Mouse (Mus musculus): Measurements from ENCODE around the gene Ugt1a6b. TPM values are rescaled to one million over a fixed set of nuclear protein-coding genes. Genes with fewer than 3 reads are reported as not detected.
A peak's percentile ranks its signal among the peaks of the same experiment; 100 is the strongest.
"Not testable (repeated sequence)": the region's sequence is repeated elsewhere in the genome, so short reads cannot be mapped to it uniquely, and the experiment has no call there.

Ugt1a6b gene
- polyA plus RNA-seq, 1 experiment, result 0.13 TPM

GRCm38 (mm10) chr1:88129091-88129490 is 26.0 kb downstream of the Ugt1a6b start:
- H3K27ac ChIP-seq (ENCODE audit: insufficient read depth, low read length); H3K4me3 ChIP-seq (ENCODE audit: insufficient read depth, low read length); H3K4me1 ChIP-seq (ENCODE audit: control insufficient read depth, insufficient read depth, low read length): not testable (repeated sequence)

- H3K4me3 ChIP-seq (ENCODE audit: insufficient read depth, low read length); H3K27ac ChIP-seq (ENCODE audit: insufficient read depth, low read length); H3K4me1 ChIP-seq (ENCODE audit: control insufficient read depth, insufficient read depth, low read length): not testable (repeated sequence)
Observed at GRCm38 (mm10) chr1:88130223-88130622, 27.2 kb downstream of the Ugt1a6b start.

- H3K27ac ChIP-seq (ENCODE audit: insufficient read depth, low read length), result no peak overlapping the region
Observed at GRCm38 (mm10) chr1:88133908-88134456, 30.9 kb downstream of the Ugt1a6b start.

GRCm38 (mm10) chr1:88134457-88135011 is 31.5 kb downstream of the Ugt1a6b start, which contains the start of gene Ugt1a6a:
Gene Ugt1a6a (plus strand): TSS chr1:88134809.
- not testable (repeated sequence) for H3K27ac ChIP-seq (ENCODE audit: insufficient read depth, low read length); H3K4me1 ChIP-seq (ENCODE audit: control insufficient read depth, insufficient read depth, low read length); H3K4me3 ChIP-seq (ENCODE audit: insufficient read depth, low read length)

More at GRCm38 (mm10) chr1:88133908-88134456, 30.9 kb downstream of the Ugt1a6b start:
- TF ChIP-seq CTCF (IDR thresholded peaks at IDR 0.05; ENCODE audit: extremely low read depth, insufficient read depth, low read length) (no peak), POLR2A (IDR thresholded peaks at IDR 0.05; ENCODE audit: extremely low read depth, insufficient read depth, low read length) (no peak)
- H3K4me3 ChIP-seq (ENCODE audit: insufficient read depth, low read length), result no peak overlapping the region
- H3K4me1 ChIP-seq (ENCODE audit: control insufficient read depth, insufficient read depth, low read length), result no peaks in the 10 kb centered on the region

- H3K4me1 ChIP-seq (ENCODE audit: control insufficient read depth, insufficient read depth, low read length); H3K4me3 ChIP-seq (ENCODE audit: insufficient read depth, low read length); H3K27ac ChIP-seq (ENCODE audit: insufficient read depth, low read length): not testable (repeated sequence)
Observed at GRCm38 (mm10) chr1:88135229-88135904, 32.3 kb downstream of the Ugt1a6b start.

GRCm38 (mm10) chr1:88136646-88137045 is 33.6 kb downstream of the Ugt1a6b start:
- Histone ChIP-seq H3K4me3 (ENCODE audit: insufficient read depth, low read length) (no peak overlapping the region), H3K27ac (ENCODE audit: insufficient read depth, low read length) (no peak overlapping the region), H3K4me1 (ENCODE audit: control insufficient read depth, insufficient read depth, low read length) (no peaks in the 10 kb centered on the region)
- TF ChIP-seq POLR2A (IDR thresholded peaks at IDR 0.05; ENCODE audit: extremely low read depth, insufficient read depth, low read length), result no peak

GRCm38 (mm10) chr1:88137264-88137663 is 34.2 kb downstream of the Ugt1a6b start:
- Histone ChIP-seq H3K27ac (ENCODE audit: insufficient read depth, low read length) (no peak overlapping the region), H3K4me3 (ENCODE audit: insufficient read depth, low read length) (no peak overlapping the region), H3K4me1 (ENCODE audit: control insufficient read depth, insufficient read depth, low read length) (no peaks in the 10 kb centered on the region)
- TF ChIP-seq CTCF (IDR thresholded peaks at IDR 0.05; ENCODE audit: extremely low read depth, insufficient read depth, low read length) (no peak), POLR2A (IDR thresholded peaks at IDR 0.05; ENCODE audit: extremely low read depth, insufficient read depth, low read length) (no peak)

- TF ChIP-seq CTCF (IDR thresholded peaks at IDR 0.05; ENCODE audit: extremely low read depth, insufficient read depth, low read length) (no peak), POLR2A (IDR thresholded peaks at IDR 0.05; ENCODE audit: extremely low read depth, insufficient read depth, low read length) (no peak)
- Histone ChIP-seq H3K4me3 (ENCODE audit: insufficient read depth, low read length) (no peak overlapping the region), H3K4me1 (ENCODE audit: control insufficient read depth, insufficient read depth, low read length) (no peaks in the 10 kb centered on the region), H3K27ac (ENCODE audit: insufficient read depth, low read length) (no peak overlapping the region)
Observed at GRCm38 (mm10) chr1:88138145-88138544, 35.1 kb downstream of the Ugt1a6b start.

GRCm38 (mm10) chr1:88140492-88140891 is 37.4 kb downstream of the Ugt1a6b start:
- not testable (repeated sequence) for H3K4me3 ChIP-seq (ENCODE audit: insufficient read depth, low read length); H3K4me1 ChIP-seq (ENCODE audit: control insufficient read depth, insufficient read depth, low read length); H3K27ac ChIP-seq (ENCODE audit: insufficient read depth, low read length)

GRCm38 (mm10) chr1:88143966-88144675 is 41.1 kb downstream of the Ugt1a6b start:
- H3K4me3 ChIP-seq (ENCODE audit: insufficient read depth, low read length); H3K27ac ChIP-seq (ENCODE audit: insufficient read depth, low read length); H3K4me1 ChIP-seq (ENCODE audit: control insufficient read depth, insufficient read depth, low read length): not testable (repeated sequence)
- peak; percentile 16; the same call in 1 of the 2 replicates for TF ChIP-seq CTCF (IDR thresholded peaks at IDR 0.05; ENCODE audit: extremely low read depth, insufficient read depth, low read length)

GRCm38 (mm10) chr1:88145278-88145677 is 42.2 kb downstream of the Ugt1a6b start:
- not testable (repeated sequence) for H3K4me1 ChIP-seq (ENCODE audit: control insufficient read depth, insufficient read depth, low read length); H3K27ac ChIP-seq (ENCODE audit: insufficient read depth, low read length); H3K4me3 ChIP-seq (ENCODE audit: insufficient read depth, low read length)

- H3K4me1 ChIP-seq (ENCODE audit: control insufficient read depth, insufficient read depth, low read length); H3K27ac ChIP-seq (ENCODE audit: insufficient read depth, low read length); H3K4me3 ChIP-seq (ENCODE audit: insufficient read depth, low read length): not testable (repeated sequence)
Observed at GRCm38 (mm10) chr1:88150133-88150532, 47.1 kb downstream of the Ugt1a6b start.

Data from cortical plate, adult 2 months (tissue).